Mouse (Mus musculus): ENCODE measurements at regions not wholly inside any gene's neighbourhood (a gene's known extent, or its start where the extent isn't known, plus 50 kb on each side); places are given as distances from the start of the nearest gene placed in this dataset.
"Not testable (repeated sequence)": the region's sequence is repeated elsewhere in the genome, so short reads cannot be mapped to it uniquely, and the experiment has no call there.

- DNase-seq (ENCODE audit: inconsistent ontology term): no peak
These were observed 58.0 kb upstream of the Dmrta1 start for GRCm38 (mm10) chr4:89621260-89621659.

- DNase-seq (ENCODE audit: inconsistent ontology term): no peak
These were observed 74.5 kb upstream of the Dmrta1 start for GRCm38 (mm10) chr4:89604721-89605120.

- DNase-seq (ENCODE audit: inconsistent ontology term): peak; percentile 53
These were observed 103.7 kb upstream of the Dmrta1 start for GRCm38 (mm10) chr4:89575529-89575928.

GRCm38 (mm10) chr4:89554711-89555466, 124.3 kb upstream of the Dmrta1 start:
- no peak for DNase-seq (ENCODE audit: inconsistent ontology term)

GRCm38 (mm10) chr4:89552556-89552955, 126.7 kb upstream of the Dmrta1 start:
- DNase-seq (ENCODE audit: inconsistent ontology term): no peak

GRCm38 (mm10) chr4:89550515-89550914, 128.7 kb upstream of the Dmrta1 start:
- DNase-seq (ENCODE audit: inconsistent ontology term): no peak

GRCm38 (mm10) chr4:89532462-89532861, 146.8 kb upstream of the Dmrta1 start:
- no peak for DNase-seq (ENCODE audit: inconsistent ontology term)

- no peak for DNase-seq (ENCODE audit: inconsistent ontology term)
These were observed 149.0 kb upstream of the Dmrta1 start for GRCm38 (mm10) chr4:89530050-89530911.

- peak; percentile 98 for DNase-seq (ENCODE audit: inconsistent ontology term)
These were observed 151.3 kb upstream of the Dmrta1 start for GRCm38 (mm10) chr4:89527966-89528365.

- peak; percentile 25 for DNase-seq (ENCODE audit: inconsistent ontology term)
These were observed 151.9 kb upstream of the Dmrta1 start for GRCm38 (mm10) chr4:89527326-89527725.

- DNase-seq (ENCODE audit: inconsistent ontology term): not testable (repeated sequence)
These were observed 153.7 kb upstream of the Dmrta1 start for GRCm38 (mm10) chr4:89525525-89525924.

GRCm38 (mm10) chr4:89524260-89525200, 154.7 kb upstream of the Dmrta1 start:
- peak; percentile 86 for DNase-seq (ENCODE audit: inconsistent ontology term)

GRCm38 (mm10) chr4:89523423-89524259, 155.6 kb upstream of the Dmrta1 start:
- peak; percentile 64 for DNase-seq (ENCODE audit: inconsistent ontology term)

- DNase-seq (ENCODE audit: inconsistent ontology term): no peak
These were observed 161.2 kb upstream of the Dmrta1 start for GRCm38 (mm10) chr4:89518027-89518426.

- DNase-seq (ENCODE audit: inconsistent ontology term): no peak
These were observed 163.3 kb upstream of the Dmrta1 start for GRCm38 (mm10) chr4:89515823-89516411.

- DNase-seq (ENCODE audit: inconsistent ontology term): peak; percentile 91
These were observed 164.3 kb upstream of the Dmrta1 start for GRCm38 (mm10) chr4:89514981-89515380.

- no peak for DNase-seq (ENCODE audit: inconsistent ontology term)
These were observed 168.6 kb upstream of the Dmrta1 start for GRCm38 (mm10) chr4:89510593-89510992.

GRCm38 (mm10) chr4:89509655-89510391, 169.4 kb upstream of the Dmrta1 start:
- no peak for DNase-seq (ENCODE audit: inconsistent ontology term)

GRCm38 (mm10) chr4:89508103-89508763, 171.0 kb upstream of the Dmrta1 start:
- DNase-seq (ENCODE audit: inconsistent ontology term): peak; percentile 33

Data from Muller cell, postnatal 12 days (primary cell).